Mouse (Mus musculus) midbrain, postnatal 0 days (tissue): ENCODE data around the gene 2900026A02Rik. TPM values are rescaled to one million over a fixed set of nuclear protein-coding genes. Genes with fewer than 3 reads are reported as not detected.

Experiments used
- ATAC-seq: fragments of 200-750 bp; cut with Nextera tagmentation; 2 replicates; pipeline ENCODE4 v1.8.0; 2017; ENCODE audit warnings: moderate number of reproducible peaks, mild to moderate bottlenecking, moderate TSS enrichment, moderate library complexity; ENCODE audit not compliant: low FRiP score
- DNase-seq: peaks from one replicate; pipeline ENCODE4 v3.0.0-alpha.2; 2015; ENCODE audit warnings: low spot score
- H3K27ac ChIP-seq: fragments of 300-500 bp; sonication (generic); 2 replicates; pipeline ENCODE4 v1.5.1; 2014; ENCODE audit warnings: low read depth, mild to moderate bottlenecking, low read length, mixed read lengths
- H3K27me3 ChIP-seq: fragments of 300-500 bp; sonication (generic); 2 replicates; pipeline ENCODE4 v1.6.1; 2014; ENCODE audit warnings: low read length, control low read depth, mixed read lengths; ENCODE audit not compliant: insufficient read depth
- H3K36me3 ChIP-seq: fragments of 300-500 bp; sonication (generic); 2 replicates; pipeline ENCODE4 v1.6.1; 2014; ENCODE audit warnings: low read length, control low read depth, mixed read lengths; ENCODE audit not compliant: insufficient read depth
- H3K4me1 ChIP-seq: fragments of 300-500 bp; sonication (generic); 2 replicates; pipeline ENCODE4 v1.6.1; 2014; ENCODE audit warnings: mild to moderate bottlenecking, control low read depth, antibody characterized with exemption, low read length, mixed read lengths; ENCODE audit not compliant: insufficient read depth
- H3K4me2 ChIP-seq: fragments of 300-500 bp; sonication (generic); 2 replicates; pipeline ENCODE4 v1.6.1; 2014; ENCODE audit warnings: low read depth, mild to moderate bottlenecking, low read length, mixed read lengths; ENCODE audit not compliant: poor library complexity, severe bottlenecking
- H3K4me3 ChIP-seq: fragments of 300-500 bp; sonication (generic); 2 replicates; pipeline ENCODE4 v1.5.1; 2014; ENCODE audit warnings: low read depth, mild to moderate bottlenecking, low read length, moderate library complexity
- H3K9ac ChIP-seq: fragments of 300-500 bp; sonication (generic); replicated peaks from 2 replicates; pipeline ENCODE4 v1.6.1; 2014; ENCODE audit warnings: mild to moderate bottlenecking, low read length, moderate library complexity, mixed read lengths; ENCODE audit not compliant: poor library complexity, severe bottlenecking
- H3K9me3 ChIP-seq: fragments of 300-500 bp; sonication (generic); 2 replicates; pipeline ENCODE4 v1.6.1; 2016; ENCODE audit warnings: low read length, control low read depth
- CTCF ChIP-seq: IDR thresholded peaks from 2 replicates; pipeline ENCODE4 v1.5.1; 2016; ENCODE audit warnings: antibody characterized with exemption, mild to moderate bottlenecking
- WGBS: fragments of 180-500 bp; shearing (Covaris S2); extraction: QIAGEN DNeasy Blood & Tissue Kit; methylation state at CpG from one replicate; pipeline ENCODE4 v1.1.7; 2014; 5-methylcytosine and 5-hydroxymethylcytosine counted together
- polyA plus RNA-seq: library from polyadenylated mRNA; unstranded; fragments of >200 nt; fragmentation: Nextera tagmentation; extraction: Ambion mirVana; gene quantifications from 2 replicates; pipeline ENCODE4 v1.2.1, GENCODE M21; 2015
- total RNA-seq: library from RNA; depleted of rRNA; stranded (reverse); fragments of >200 nt; gene quantifications from 2 replicates; pipeline ENCODE4 v1.2.3, GENCODE M21; 2014

The 2900026A02Rik gene
- total and polyA plus RNA-seq, 2 experiments from 2014 or later, result 3.8 to 11.8 TPM

DNA sequence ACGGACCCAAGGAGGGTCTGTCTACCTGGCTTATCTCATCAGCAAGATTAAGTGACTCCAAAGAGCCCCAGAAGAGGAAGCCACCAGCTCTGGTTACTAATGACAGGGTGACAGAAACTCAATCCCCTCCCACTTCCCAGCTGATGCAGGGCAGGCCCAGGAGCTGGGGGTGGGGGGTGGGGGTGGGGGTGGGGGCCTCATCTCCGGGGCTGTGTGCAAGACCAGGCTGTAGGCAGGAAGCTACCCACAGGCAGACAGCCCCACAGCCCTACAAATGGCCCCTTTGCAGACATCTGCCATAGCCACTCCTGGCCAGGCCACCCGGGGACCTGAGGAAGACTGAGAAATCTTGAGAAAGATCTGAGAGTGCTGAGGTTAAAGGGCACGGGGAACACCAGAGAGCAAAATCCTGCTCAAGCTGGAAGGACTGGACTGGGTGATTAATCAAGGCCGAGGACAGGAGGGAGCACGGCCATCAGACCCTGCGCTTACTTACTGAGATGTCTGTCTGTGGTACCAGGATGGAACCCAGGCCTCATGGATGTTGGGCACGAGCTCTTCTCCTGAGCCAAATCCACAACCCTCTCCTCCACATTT is 62.2 kb downstream of the 2900026A02Rik start:
- H3K4me1 ChIP-seq, result no peaks in the 10 kb centered on the region; the same call in 1 of the 2 replicates
- no peaks in the 10 kb centered on the region for H3K27me3 ChIP-seq
- H3K9me3 ChIP-seq, result no peaks in the 10 kb centered on the region
- no peak overlapping the region for H3K9ac ChIP-seq
- ATAC-seq (no peak), DNase-seq (no peak)
- H3K4me2 ChIP-seq, result no peak overlapping the region
- H3K36me3 ChIP-seq, result no peaks in the 10 kb centered on the region
- WGBS, result 60% methylated on average over 8 of the region's 8 CpGs
- no peak for TF ChIP-seq CTCF
- H3K4me3 ChIP-seq, result no peak overlapping the region
- H3K27ac ChIP-seq, result no peak overlapping the region

DNA sequence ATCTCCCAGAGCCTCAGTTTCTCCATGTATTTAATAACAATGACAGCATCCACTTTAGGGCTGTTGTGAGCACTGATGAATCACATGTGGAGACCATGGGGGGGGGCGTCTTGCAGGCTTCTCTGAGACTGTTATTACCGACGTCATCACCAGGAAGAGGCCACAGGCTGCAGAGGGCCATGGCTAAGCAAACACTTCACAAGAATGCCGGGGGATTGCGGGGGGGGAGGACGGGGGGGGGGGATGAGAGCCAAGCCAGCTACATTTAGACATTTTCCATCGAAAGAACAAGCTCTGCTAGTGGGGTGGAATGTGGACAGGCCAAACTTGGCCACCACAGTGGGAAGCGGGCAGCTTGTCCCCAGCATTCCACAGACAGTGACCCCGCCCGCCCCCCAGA is 63.4 kb downstream of the 2900026A02Rik start:
- no peak for DNase-seq
- Histone ChIP-seq H3K9ac (no peak overlapping the region), H3K4me2 (no peak overlapping the region), H3K27me3 (no peaks in the 10 kb centered on the region), H3K27ac (no peak overlapping the region), H3K36me3 (no peaks in the 10 kb centered on the region), H3K4me1 (no peaks in the 10 kb centered on the region), H3K4me3 (no peak overlapping the region), H3K9me3 (no peaks in the 10 kb centered on the region)
- TF ChIP-seq CTCF, result no peak
- WGBS, result 69% methylated on average over 10 of the region's 10 CpGs
- ATAC-seq, result no peak

DNA sequence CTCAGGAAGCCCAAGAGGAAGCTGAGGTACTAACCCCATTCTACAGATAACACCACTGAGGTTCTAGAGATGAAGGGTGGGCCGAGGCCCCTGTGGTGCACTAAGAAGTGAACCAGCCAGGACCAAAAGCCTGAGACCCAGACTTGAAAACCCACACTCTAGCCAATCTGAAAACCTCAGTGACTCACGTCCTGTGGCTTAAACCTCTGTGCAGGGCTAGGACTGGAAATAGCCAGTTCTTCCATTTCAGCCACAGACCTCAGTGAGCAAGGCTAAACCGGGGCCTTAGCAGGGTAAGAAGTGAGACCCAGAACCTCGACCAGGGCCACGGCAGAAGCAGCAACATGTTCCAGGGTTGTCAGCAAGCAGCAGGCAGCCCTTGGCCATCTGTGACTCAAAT is 64.0 kb downstream of the 2900026A02Rik start:
- Histone ChIP-seq H3K4me3 (no peak overlapping the region), H3K4me2 (no peak overlapping the region), H3K27me3 (no peaks in the 10 kb centered on the region), H3K27ac (no peak overlapping the region), H3K9me3 (no peaks in the 10 kb centered on the region), H3K36me3 (no peaks in the 10 kb centered on the region), H3K4me1 (no peaks in the 10 kb centered on the region), H3K9ac (no peak overlapping the region)
- DNase-seq (no peak), ATAC-seq (no peak)
- WGBS, result 81% methylated on average over 5 of the region's 5 CpGs
- no peak for TF ChIP-seq CTCF

DNA sequence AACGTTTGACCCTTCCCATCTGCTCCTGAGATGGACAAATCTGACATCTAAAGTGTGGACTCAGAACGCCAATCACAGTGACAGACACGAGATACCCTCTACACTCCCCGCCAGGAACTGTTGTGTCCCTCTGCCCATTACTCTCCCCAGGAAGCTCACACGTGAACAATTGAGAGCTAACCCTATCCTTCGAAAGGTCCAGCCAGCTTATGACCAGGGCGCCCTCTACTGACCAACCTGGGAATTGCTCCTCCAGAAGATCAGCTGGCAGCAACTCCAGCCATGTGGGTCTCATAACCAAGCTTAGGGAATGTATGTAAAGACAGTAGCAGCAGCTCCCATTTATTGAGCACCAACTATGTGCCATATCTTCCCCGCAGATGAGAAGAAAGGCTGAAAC is 65.9 kb downstream of the 2900026A02Rik start:
- no peak for ATAC-seq
- TF ChIP-seq CTCF, result peak; percentile 97
- Histone ChIP-seq H3K4me2 (no peak overlapping the region), H3K27me3 (no peaks in the 10 kb centered on the region), H3K27ac (no peak overlapping the region), H3K9ac (no peak overlapping the region), H3K4me1 (no peaks in the 10 kb centered on the region), H3K9me3 (no peaks in the 10 kb centered on the region), H3K36me3 (no peaks in the 10 kb centered on the region), H3K4me3 (no peak overlapping the region)
- peak; percentile 78 for DNase-seq
- WGBS, result 5% methylated on average over 8 of the region's 8 CpGs

DNA sequence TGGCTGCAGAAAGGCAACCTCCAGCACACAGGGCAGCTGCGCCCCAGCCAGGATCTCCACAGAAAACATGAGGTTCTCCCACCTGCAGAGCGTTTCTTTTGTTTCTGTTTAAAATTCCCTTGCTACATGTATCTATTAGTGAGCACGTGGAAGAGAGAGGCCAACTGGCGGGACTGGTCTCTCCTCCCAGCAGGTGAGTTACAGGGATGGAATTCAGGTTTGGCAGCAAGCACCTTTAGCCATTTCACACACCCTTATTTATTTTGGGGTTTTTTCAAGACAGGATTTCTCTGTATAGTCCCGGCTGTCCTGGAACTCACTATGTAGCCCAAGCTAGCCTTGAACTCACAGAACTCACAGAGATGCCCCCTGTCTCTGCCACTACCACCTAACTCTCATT is 66.6 kb downstream of the 2900026A02Rik start:
- no peaks in the 10 kb centered on the region for H3K9me3 ChIP-seq
- H3K27ac ChIP-seq, result no peak overlapping the region
- no peaks in the 10 kb centered on the region for H3K27me3 ChIP-seq
- ATAC-seq, result no peak
- H3K36me3 ChIP-seq, result no peaks in the 10 kb centered on the region
- peaks cover 4% of the 10 kb centered on the region; the same call in 1 of the 2 replicates for H3K4me1 ChIP-seq
- H3K9ac ChIP-seq, result no peak overlapping the region
- TF ChIP-seq CTCF, result no peak
- WGBS, result 85% methylated on average over 5 of the region's 5 CpGs
- H3K4me2 ChIP-seq, result no peak overlapping the region
- H3K4me3 ChIP-seq, result no peak overlapping the region
- DNase-seq, result no peak

DNA sequence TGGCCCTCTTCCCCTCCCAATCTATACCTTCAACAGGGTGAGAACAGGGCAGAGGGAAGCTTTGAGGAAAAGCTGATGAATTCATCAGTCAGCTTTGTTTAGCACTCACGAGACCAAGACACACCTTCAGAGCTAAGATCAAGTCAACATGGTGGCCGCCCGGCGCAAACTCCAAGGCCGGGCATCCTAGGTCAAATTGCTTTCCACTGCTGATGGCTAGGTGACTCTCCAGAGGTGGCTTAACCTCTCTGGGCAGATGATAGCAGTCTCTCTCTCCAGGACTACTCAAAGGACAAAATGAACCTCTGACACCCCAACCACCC is 67.6 kb downstream of the 2900026A02Rik start:
- H3K4me2 ChIP-seq, result no peak overlapping the region
- no peak overlapping the region for H3K27ac ChIP-seq
- H3K4me3 ChIP-seq, result no peak overlapping the region
- peaks cover 6% of the 10 kb centered on the region; the same call in 1 of the 2 replicates for H3K4me1 ChIP-seq
- H3K36me3 ChIP-seq, result no peaks in the 10 kb centered on the region
- H3K9me3 ChIP-seq, result no peaks in the 10 kb centered on the region
- H3K27me3 ChIP-seq, result no peaks in the 10 kb centered on the region
- TF ChIP-seq CTCF, result no peak
- WGBS, result 84% methylated on average over 5 of the region's 5 CpGs
- no peak overlapping the region for H3K9ac ChIP-seq
- DNase-seq (no peak), ATAC-seq (no peak)
